Mouse (Mus musculus): ENCODE measurements at regions not wholly inside any gene's neighbourhood (a gene's known extent, or its start where the extent isn't known, plus 50 kb on each side); places are given as distances from the start of the nearest gene placed in this dataset.

- no peak for TF ChIP-seq CTCF (IDR thresholded peaks at IDR 0.05; ENCODE audit: control insufficient read depth, insufficient read depth, insufficient read length)
- TF ChIP-seq USF1 (IDR thresholded peaks at IDR 0.05; ENCODE audit: low read depth) = no peak
- TF ChIP-seq CEBPB (IDR thresholded peaks at IDR 0.05; ENCODE audit: low read depth) = no peak
- TF ChIP-seq MAX (IDR thresholded peaks at IDR 0.05) = no peak
- TF ChIP-seq MYOG (IDR thresholded peaks at IDR 0.05; ENCODE audit: control insufficient read depth, extremely low read depth, insufficient read length) = no peak
- TF ChIP-seq FOSL1 (IDR thresholded peaks at IDR 0.05; ENCODE audit: insufficient read depth, low read length, poor library complexity, severe bottlenecking) = no peak
- TF ChIP-seq MYOD1 (IDR thresholded peaks at IDR 0.05; ENCODE audit: control insufficient read depth, insufficient read length, low read depth) = no peak
Observed at GRCm38 (mm10) chr3:12227741-12228480, 1892.4 kb upstream of the Gm38303 start.
